Mouse (Mus musculus) kidney, adult 9 months (tissue): ENCODE measurements around the gene Tshz2.

Experiments
- DNase-seq: peaks from one replicate; pipeline ENCODE4 v3.0.0; 2022

The Tshz2 gene

DNA sequence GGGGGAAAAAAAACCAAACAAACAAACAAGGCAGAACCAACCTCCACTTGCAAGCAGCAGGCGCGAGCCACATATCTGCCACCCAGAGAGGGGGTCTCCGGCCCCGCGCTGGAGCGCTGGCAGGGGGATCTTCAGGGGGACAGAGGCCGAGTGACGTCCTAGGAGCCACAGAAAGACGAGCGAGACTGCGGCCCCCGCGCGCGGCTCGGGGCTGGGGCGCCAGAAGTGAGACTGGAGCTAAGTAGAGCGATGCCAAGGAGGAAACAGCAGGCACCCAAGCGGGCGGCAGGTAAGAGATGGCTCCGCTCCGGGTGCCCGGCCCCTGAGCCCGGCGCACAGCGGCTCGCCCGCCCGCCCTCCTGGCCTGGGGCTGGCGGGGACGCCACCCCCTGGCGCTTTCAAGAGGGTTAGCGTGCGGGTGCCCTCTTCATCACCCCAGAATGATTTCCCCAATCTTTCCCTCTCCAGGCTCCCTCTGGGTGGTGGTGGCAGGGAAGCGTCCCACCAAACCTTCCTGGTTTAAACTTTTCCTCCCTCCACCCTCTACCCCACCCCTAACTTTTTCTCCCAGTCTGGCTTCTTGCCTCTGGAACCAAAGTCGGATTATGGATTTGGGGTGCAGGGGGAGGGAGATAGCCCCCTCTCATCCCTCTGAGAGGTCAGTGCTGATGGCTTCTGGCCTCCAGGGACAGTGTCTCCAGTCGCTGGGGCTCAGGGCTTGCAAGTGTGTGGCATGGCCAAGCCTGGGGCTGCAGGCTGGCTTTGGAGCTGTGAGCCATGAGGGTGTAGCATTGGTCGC lies 877 bp downstream of the Tshz2 start:
- DNase-seq = peak; percentile 17

DNA sequence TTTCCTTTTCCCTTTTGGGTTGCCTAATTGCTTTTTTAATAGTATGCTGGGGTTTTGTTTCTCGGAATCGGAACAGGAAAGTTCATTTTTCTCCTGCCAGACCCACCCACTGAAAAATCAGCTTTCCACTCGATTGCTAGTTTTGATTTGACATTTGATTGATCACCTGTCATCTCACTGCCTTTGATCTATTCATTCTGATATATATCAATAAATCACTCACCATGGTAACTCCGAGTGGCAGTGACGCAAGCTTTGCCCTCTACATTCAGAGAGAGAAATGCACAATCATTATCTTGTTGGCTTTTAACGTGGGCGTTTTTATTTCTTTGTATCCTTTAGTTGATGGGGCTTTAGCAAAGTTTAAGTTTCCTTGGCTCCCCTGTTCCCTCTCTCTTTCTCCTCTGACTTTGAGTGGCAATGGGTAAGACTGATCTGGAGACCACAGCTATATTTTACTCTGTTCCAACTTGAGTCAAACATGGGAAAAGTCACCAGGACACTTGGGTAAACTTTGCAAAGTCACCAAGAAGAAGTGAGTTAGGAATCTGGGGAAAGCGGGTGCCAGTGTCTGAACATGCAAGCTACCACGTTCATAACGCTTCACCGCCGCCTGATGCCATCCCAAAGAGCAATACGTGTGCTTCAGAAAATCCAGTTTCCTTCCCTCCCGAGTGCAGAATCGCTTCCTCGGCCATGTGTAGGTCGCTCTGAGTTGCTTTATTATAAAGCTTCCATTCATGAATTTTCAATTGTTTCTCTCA lies 2.0 kb downstream of the Tshz2 start:
- DNase-seq = no peak

DNA sequence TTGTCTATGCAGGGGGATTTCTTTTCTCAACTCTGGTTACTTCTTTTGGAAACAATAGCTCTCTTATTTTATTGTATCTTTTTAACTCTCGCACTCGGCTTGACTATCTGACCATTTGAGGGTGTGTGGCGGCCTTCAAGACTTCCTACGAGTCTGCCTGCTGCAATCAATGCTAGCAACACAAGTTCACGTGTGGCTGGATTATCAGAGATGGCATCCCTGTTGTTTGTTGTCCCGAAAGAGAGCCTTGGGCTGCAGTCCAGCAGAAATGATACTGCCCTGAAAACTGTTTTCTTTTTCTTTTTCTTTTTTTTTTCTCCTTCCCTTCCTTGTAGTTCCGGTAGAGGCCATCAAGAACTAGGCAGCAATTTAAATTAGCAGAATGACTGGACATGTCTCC lies 2.6 kb downstream of the Tshz2 start:
- DNase-seq = peak; percentile 12

DNA sequence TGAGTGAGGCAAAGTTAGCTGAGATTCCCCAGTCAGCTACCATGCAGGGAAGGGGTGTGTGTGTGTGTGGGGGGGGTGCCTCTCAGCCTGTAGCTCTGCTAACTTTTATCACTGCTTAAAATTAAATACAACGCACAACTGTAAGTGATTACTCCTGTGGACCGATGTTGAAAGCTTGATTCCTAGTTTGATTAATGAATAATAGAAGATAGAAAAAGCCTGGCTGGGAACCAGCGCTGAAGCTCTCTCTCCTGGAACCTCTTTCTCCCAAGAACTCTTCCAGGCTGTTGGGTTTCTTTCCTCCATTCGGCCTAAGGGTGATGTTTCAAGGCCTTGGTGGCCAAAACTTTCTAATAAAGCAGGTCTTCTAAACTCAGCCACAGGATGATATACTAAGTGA lies 3.6 kb downstream of the Tshz2 start:
- peak; percentile 44 for DNase-seq

DNA sequence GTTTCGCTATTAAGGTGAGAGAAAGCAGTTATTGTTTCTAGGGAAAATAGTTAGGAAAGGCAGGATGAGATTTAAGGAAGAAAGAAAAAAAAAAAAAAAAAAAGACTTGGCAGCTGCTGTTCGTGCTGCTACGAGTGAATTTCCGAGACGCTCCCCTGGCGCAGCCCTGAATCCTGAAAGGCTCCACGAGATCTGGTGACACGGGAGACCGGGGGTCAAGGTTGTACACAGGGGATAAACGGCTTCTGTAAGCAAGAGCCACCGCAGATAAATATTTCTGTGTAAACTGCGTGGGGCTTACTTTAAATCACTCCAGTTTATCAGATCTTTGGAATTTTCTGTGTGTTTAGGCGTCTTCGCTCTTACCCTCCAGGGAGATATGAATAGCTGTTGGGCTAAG lies 8.7 kb downstream of the Tshz2 start:
- DNase-seq = no peak

DNA sequence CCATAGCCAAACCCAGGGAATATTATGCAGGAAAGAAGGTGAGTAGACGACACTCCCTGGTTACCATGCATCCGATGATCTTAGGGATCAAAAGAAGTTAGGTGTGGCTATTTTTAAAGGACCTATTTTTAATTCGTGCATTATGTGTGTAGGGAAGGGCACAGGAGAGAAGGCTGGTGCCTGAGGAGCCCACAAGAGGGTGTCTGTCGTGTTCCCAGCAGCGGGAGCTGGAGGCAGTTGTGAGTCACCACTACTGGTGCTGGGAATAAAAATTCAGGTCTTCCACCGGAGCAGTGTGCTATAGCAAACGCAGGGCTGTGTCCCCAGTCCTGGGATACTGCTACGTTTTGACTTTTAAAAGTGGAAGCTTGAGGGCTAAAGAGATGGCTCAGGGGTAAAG lies 9.6 kb downstream of the Tshz2 start:
- DNase-seq = no peak

DNA sequence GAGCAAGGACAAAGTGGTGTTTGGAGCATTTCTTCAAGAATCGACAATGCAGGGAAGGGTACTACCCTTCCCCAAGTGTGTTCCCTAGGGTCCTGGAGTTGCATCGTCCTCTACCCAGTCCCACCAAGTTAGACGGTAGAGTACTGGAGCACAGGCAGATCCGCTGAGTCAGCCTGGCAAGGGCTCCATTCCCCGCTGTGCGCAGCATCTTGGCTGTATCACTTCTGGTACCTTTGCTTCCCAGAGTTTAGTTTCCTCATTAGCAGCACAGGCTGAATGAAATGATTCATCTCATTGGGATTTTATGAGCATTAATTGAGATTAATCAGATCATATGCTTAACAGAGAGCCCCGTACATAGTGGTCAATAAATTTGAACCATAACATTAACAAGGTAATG lies 14.3 kb downstream of the Tshz2 start:
- DNase-seq = no peak

DNA sequence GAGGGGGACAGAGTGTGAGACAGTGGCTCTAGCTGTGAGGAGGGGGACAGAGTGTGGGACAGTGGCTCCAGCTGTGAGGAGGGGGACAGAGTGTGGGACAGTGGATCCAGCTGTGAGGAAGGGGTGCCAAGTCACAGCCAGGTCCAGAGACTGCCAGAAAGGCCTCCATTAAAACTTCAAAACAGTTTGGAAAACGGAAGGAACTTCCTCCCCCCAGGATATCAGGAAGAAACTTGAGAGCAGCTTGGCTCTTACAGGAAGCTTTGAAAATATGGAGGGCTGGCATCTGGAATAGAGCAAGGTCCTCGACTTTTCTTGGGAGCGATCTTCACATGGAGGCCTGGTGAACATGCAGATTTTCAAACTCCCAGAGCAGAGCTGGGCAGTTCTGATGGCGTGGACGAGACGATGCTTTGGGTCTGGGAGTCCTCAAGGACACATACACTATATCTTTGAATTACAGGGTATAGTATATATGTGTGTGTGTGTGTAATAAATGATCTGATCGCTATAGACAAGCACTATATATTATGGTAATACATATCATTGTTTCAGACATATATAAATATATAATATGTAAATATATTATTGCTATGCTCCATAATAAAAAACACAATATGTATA lies 16.6 kb downstream of the Tshz2 start:
- DNase-seq = no peak

DNA sequence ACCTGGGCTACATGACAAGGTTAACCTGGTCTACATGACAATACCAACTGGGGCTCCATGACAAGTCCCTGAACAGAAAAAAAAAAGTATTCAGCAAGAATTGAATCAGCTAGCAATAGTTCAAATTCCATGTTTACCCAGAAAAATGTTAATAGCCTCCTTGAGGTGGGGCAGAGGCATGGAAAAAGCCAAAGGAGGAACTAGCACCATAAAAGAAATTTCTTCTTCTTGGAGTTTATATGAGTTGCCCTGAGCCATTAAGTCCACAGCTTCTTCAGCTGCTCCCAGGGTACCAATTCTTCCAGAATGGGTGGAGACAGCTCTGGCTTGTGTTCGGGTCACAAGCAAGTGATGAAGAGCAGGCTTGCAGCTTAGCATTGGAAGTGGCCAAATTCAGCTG lies 20.5 kb downstream of the Tshz2 start:
- DNase-seq = no peak

DNA sequence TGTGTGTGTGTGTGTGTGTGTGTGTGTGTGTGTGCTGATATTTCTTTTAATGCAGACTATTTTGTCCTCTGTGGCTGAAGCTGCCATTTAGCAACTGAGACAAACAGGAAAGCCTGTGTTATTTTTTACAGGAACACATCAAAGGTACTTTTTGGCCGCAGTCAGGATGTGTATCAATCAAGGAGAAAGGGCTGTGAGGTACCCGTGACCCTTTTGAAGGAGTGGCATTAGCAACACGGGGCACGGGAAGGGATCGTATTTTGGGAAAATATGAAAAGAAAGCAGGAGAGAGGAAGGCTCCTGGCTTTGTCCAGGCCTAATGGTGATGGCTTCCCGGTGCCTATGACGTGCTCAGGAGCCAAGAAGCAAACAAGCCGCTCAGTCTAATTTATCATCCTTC lies 31.0 kb downstream of the Tshz2 start:
- DNase-seq = no peak

DNA sequence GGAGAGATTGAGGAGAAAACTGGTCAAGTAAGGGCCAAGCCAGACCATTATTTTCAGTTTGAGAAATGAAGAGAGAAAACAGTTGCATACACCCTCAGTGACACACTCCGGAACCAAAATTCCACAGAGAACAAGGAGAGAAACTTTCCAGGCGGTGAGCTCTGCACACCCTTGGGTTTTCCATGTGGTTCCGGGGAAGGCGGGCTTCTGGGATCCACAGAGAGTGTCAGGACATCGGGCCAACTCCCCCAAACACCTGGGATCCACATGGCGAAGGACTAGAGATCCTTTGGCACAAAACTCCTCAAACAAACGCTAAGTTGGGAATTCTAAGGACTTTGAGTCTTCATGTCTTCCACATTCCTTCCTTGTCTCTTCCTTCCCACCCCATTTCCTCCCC lies 38.5 kb downstream of the Tshz2 start:
- no peak for DNase-seq

DNA sequence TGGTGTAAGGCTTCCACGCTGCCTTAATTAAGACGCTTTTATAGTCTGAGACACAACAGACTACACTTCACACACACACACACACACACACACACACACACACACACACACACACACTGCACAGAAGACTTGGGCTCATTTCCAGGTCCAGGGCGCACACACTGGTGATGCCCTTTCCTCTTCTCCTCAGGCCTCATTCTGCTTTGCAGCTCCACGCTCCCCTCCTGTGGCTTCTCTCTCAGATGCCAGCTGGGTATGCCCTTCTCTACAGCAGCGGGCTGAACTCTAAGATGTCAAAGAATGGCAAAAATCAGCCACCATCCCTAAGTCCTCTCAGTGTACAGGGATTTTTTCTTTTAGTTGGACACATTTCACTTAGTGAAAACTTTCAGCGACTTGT lies 41.0 kb downstream of the Tshz2 start:
- no peak for DNase-seq

DNA sequence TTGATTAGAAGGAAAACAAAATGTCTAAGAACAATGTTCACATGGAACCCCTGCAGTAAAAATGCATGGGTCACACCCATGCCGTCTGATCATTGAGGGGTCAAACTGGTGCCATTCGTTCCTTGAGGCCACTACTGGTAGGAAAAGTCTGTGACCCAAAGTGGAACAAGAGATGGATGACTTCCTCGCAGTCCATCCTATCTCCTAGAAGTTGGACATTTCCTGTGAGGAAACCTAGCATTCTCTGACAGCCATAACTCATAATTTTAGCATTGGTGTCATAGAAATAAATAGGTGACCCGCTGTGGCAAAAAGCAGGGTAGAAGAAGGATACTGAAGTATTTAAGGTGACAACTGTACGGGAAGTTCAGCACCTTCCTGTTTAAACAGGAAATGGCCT lies 41.4 kb downstream of the Tshz2 start:
- DNase-seq = peak; percentile 53

DNA sequence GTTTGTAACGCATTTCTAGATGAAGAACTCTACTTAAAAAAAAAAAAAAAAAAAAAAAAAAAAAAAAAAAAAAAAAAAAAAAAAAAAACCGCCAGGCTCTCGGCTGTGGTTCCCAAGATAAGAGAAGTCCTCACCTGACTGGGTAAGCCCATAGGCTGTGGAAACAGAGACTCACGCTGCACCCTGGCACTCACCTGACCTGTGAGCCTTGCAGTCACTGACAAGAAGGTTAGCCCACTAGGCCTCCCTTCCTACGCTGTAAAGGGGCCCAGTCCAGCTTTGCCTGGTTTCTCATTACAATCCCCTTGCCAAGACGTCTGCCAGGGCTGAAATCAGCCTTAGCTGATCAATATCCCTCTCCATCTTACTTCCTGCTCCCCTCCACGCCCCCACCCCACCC lies 46.5 kb downstream of the Tshz2 start:
- DNase-seq = no peak

DNA sequence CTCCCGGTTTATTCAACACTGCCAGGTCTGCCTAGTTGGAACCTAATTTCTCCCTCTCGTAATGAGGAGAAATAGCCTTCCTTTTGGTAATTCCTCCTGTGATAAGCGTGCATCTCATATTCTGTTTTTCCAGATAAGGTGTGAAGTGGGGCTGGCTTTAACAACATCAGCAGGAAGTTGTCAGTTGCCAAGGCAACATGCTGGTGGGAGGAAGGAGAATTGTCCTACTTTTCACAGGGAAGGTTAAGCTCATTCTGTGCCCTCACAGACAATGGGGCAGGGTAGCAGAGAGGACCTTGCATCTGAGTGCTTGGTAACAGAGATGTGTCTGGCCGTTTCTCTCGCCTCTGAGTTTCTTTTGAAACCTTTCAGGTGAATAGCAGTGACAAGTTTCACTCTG lies 47.1 kb downstream of the Tshz2 start:
- DNase-seq = no peak

DNA sequence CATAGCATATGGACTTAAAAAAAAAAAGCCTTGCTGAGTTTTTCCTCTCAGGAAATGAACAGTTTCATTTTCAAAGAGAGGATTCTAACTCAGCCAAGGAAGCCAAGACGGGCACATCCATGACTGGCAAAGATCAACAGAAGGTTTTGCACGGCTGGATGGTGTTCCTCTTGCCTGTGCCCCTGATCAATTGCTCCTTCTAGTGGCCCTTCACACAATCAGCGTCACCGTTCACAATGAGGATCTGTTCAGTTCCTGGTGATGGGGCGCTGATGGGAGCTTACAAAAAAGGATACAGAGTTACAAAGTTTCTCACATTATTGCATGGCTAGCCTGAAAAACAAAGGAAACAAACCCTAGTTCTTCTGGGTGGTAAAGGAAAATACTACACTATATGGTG lies 52.4 kb downstream of the Tshz2 start:
- DNase-seq = no peak

DNA sequence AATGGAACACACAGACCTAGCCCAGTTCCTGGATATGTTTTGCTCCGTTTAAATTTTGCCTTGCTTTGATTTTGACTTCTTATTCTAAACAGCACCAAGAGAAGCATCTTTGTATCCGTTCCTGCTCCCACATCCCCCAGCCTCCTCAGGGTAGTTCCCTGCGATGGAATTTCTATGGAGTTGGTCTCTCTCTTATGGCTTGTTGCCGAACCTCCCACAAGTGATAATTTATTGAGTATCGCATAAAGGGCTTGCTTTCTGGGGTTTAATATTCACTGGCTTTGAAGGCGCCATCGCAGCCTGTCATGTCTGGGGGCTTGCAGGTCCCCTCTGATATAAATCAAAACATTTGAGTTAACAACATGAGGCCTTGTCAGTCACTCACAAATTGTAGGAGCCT lies 52.9 kb downstream of the Tshz2 start:
- DNase-seq = no peak

DNA sequence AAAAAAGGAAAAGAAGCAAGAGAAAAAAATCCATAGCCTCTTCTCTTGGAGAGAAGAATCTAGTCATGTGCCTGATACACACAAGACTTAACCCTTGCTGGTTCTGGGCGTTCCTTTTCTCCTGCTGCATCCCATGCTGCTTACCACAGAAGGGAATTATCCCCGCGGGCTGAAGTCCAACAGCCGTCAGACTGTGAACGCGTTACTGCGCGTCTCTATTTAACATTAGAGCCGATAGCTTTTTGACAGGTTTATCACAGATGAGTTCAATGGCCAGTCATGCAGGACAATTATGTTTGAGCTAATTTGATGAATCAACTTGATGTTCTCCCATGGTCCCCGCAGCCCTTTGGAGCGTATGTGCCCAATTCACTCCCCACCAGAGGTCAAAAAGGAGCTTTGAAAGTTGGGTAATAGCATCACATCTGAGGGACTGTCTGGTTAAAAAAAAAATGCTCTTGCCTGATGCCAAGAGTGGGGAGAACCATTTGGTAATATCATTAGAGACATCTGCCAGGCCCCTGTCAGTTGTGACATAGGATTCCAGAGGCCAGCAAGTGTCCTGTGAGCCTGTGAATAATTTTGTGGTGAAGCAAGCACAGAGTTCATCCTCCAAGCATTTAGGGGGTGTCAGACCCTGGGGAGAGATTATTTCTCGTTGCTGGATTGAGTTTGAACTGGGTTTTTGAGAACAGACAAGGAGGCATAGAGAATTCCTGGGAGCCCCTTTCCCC lies 54.1 kb downstream of the Tshz2 start:
- no peak for DNase-seq

DNA sequence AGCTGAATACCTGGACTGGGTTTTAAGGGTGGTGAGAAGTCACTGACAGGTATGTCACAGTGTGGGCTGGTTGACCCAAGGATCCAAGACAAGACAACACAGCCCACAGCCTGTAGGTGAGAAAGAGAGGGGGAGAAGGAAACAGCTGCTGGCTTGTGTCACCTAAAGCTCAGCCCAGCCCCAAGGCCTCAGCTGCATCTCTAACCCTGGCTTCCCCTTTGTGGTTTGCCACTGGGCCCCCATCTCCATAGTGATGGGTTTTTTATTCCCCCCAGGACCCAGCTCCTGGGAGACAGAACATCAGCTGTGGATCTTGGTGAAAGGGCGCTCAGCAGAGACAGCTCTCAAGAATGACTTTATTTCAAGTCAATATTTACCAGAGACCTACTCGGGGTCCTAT lies 57.2 kb downstream of the Tshz2 start:
- DNase-seq = no peak

DNA sequence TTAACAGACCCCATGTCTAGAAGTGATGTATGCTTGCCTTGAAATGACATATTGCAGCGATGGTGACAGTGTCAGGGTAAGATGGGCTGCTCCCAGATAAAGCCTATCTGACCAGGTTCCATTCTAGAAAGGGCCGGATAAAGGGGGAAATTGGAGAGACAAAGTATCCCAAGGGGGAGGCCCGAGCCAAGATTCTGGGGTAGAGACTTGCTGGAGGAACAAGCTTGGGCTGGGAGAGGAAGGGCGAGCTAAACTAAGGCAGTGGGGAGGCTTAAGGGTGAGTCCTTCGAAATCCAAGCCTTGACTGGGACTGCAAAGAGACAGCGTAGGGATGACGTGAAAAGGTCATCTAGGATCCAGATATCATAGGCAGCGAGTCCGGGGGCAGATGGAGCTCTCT lies 61.7 kb downstream of the Tshz2 start:
- DNase-seq = no peak

DNA sequence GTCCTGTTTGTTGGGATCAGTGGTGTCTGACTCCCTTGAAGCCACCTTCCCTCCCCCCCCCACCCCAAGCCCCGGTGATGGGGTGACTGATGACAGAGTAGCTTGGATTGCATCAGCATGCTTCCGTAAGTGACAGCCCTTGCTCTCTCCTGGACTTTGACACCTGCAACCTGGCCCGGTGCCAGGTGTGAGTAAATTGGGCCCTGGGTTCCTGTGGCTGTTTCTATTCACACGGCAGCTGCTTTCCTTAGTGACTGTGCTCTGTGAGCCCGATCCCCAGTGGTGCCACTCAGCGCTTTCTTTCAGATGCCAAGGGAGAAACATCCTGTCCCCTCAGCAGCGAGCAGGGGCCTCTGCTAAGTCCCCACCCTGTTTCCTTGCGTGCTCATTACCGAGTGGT lies 62.2 kb downstream of the Tshz2 start:
- DNase-seq = no peak

DNA sequence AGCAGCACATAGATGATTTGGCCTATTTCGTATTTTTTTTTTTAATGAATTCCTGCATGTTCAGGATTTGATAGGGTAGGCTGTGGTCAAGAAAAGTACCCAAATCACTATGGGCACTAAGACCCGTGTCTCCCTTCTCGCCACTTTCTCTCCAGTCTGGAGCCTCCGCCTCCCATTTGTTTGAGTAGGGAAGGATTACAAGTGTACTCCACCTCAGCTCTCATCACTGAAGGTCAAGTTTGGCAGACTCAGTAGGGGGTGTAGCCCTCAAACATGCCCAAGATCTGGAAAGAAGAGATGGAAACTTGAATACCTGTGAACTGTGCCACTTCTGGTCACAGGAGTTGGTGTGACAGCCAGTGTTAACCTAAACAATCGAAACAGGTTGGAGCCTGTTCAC lies 66.3 kb downstream of the Tshz2 start:
- no peak for DNase-seq

DNA sequence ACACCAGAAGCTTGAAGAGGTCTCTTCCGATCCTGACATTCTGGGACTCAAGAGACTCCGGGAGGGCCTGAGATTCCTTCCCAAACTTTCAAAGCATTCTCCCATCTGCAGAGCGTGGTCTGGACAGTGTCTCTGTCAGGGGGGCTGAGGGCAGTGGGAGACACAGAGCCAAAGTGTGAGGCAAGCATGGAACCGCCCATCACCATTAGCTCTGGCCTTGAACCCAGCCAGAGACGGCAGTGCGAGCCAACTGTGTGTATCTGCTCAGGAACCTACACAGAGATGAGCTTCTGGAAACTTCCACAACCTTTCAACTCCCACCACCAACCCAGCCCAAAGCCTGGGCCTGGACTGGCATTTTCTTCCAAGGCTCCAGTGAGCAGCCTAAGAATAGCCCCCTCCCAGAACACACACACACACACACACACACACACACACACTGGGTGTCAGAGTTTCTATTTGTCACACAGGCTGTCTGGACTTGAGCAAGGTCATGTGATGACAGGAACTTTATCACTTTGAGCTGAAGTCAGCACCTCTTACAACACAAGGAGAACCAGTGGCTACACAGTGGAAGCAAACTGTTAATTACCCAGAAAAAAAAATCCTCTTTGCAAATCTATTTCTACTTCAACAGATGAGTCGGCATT lies 67.2 kb downstream of the Tshz2 start:
- no peak for DNase-seq
